Mouse (Mus musculus): ENCODE results near the gene Clmn.

The Clmn gene

DNA sequence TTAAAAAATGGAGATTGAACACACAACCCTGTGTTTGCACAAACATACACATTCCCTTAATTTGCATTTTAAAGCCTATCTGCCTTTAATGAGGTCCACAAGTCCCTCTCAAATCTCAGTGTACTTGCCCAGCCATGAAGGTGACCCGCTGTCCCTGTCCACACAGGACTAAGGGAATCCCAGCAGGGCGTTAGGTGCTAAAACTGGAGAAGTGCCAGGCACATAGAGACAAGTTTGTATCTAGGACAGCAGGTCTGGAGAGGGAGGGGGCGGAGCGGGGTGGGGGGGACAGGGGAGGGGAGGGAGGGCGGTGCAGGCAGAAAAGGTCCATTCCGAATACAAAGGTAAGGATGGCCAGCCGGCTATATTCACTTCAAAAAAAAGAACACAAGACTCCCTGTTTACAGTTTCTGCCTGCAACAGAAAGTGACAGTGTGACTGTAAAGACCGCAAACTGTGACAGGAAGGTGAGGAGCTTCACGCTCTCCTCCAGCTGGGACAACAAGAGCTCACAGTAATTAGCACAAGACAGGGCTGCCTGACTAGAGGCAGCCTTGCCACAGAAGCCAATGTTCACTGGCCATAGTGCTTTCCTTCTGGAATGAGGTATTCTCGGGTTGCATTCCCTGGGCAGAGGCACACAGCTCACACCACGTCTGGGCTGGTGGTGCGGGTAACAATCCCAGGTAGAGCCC lies 47.6 kb downstream of the Clmn start:
- in situ Hi-C loops (cut with MboI, MseI) = no loop called here

DNA sequence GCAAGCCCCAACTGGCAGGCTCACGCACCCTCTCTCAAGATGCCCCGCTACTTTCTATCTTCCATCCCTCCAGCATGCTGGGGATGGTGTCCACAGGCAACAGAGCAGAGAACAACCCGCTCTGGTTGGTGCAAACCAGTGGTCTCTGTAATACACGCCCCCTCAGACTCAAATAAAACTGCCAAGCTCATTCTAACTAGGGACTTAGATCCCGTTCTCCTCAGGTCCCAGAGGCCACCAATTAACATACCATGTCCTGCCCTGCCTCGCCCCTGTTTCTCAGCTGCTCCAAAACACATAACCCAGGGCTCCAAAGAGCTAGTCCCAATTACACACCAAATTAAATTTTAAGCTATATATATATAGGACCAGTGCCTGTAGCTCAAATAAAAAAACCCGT lies 50.6 kb downstream of the Clmn start:
- in situ Hi-C loops (cut with MboI, MseI) = no loop called here

DNA sequence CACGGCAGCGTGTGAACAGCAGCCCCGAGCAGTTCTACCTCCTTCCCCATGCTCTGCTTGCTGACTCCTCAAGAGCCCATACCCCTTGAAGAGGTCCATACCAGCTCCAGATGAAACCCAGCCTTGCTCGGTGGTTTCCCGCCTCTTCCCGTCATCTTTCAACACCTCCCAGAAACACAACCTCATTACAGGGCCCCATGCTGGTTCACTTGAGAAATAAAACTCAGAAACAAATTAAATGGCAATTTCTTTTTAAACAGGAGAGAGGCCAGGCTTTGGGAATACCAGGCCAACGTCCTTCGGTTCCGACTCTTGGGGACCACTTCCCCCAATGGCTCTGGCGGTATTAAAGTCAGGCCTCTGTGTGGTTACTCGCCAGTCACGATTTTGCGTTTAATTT lies 51.1 kb downstream of the Clmn start:
- in situ Hi-C loops (cut with MboI, MseI) = no loop called here

DNA sequence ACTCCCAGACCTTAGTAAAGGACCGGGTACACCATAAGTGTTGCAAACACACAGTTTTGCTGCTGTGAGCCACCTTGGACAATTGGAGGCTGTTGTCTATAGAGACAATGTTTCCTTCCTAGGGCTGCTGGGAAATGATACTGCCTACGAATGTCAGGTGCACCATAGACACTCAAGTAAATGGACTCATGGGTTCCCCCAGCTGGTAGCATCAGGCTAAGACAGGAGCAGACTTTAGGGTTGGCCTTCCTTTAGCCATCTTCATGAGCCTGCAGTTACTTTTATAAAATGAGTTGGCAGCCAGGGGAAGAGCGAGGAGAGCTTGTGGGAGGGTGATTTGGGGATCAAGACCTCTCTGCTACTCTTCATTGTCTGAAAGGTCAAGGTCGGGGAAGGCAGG lies 52.2 kb downstream of the Clmn start:
- in situ Hi-C loops (cut with MboI, MseI) = no loop called here

DNA sequence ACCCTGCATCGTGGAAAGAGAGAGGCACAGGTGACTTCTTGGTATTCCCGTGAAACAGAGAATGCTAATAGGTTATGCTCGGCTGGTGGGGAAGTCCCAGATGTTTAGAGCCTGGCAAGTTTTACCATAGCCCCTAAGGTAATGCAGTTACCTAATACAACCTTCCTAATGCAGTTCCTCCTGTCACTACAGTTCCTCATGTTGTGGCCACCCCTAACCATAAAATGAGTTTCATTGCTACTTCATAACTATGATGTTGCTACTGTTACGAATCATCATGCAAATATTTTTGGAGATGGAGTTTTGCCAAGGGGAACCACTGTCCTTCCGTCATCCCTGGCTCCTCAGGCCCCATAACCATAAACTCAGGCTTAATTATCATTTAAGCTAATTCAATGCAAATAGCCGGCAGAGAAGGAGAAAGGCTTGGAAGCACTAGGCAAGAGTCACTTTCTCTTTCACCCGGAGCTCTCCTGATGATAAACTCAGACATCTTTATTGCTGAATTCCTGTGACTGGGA lies 53.9 kb downstream of the Clmn start:
- in situ Hi-C loops (cut with MboI, MseI) = no loop called here

DNA sequence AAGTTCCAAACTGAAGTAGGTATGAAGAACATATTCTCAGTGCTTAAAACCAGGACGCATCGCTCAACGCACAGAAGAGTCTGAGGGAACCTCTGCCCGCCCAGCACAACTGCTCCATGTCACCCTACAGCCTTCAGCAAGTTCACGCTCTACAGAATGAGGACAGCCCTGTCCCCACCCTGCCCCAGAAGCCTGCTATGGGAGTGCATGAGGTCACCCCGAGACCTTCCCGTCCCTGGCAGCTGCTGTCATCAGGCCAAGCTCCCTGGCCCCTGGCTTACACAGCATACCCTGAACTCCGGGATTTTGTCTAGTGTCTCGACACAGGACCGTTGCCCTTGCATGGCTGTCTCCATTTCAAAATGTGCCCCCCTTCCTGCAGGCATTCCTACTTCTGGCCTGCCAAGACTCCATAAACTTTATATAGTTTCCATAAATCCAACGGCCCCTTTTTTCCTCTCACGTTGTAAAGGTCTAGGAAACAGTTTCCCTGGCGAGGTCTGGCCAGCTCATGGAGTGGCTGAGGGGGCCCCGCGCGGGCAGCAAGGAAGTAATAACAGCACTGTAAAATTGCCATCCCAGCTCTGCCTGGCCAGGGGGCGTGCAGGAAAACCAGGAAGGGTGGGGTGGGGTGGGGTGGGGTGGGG lies 56.3 kb downstream of the Clmn start:
- in situ Hi-C loops (cut with MboI, MseI) = no loop called here

DNA sequence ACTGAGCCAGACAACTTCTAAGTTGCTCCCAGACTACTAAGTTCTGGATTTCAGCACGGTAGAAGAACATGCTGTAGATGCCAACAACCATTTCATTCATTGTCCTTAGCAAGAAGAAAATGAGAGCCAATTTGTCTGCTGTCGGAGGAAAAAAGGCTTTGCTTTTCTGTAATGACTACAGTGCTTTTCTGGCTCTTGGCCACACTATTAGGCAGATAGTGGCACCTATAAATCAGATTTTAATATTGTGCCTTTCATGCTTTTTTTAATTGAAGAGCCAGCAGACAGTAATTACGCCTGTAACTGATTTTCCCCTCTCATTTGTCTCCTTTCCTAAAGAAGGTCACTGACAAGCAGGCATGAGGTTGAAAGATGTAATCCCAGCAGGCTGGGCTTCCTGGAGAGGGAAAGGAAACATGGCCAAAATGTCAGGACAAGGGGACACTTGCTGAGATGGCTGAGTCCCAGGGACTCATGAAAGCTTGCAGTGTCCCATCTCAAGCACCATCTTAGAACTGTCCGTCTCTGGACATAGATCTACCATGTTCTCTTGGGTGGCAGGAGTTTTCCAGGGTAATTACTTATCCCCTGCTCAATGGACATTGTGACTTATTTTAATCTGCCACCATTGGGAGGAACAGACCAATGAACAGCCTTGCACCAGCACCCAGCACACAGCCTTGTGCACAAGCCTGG lies 58.0 kb downstream of the Clmn start:
- in situ Hi-C loops (cut with MboI, MseI) = no loop called here

DNA sequence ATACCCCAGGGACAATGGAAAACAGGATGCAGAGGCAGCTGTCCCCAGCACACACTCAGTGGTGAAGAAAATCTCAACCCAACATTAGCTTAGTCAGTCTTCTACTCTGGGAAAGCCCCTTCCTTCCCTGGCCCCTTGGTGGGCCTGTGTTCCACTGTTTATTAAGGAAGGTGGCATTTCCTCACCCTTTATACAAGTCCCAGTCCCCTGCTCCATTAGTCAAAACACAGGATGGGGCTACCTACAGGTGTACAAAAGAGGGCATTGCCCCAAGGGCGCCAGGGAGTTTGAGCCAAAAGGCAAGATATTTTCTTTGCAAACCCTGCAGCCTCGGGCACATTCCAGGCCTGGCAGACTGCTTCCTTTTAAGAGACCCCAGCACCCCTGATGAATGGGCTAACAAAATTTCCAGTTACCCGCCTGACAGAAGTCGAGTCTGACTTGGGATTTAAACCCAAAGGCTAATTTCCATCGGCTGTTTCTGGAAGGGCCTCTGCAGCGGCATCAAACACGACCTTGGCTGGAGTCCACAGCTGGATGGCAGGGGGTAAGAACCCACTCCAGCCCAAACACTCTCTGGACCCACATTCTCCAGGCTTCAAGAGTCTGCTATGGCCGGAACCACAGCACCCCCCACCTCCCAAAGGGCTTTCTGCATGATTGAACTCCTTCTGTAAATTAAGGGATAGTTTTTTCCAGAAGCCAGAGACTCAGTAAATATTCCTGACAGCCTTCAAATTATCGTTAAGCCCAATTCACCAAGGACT lies 63.2 kb downstream of the Clmn start:
- in situ Hi-C loops (cut with MboI, MseI) = no loop called here

DNA sequence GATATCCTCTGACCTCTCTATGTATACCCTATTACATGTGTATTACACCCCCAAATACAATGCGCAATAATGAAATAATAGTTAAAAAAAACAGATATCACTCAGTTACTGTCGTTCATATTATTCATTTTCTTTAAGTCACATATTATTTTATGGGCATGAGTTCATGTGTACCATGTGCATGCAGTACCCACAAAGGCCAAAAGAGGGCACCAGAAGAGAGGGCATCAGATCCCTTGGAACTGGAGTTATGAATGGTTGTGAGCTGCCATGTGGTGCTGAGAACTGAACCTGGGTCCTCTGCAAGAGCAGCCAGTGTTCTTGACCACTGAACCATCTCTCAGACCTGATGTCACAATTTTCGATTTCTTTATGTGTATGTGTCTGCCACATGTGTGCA lies 65.5 kb downstream of the Clmn start:
- in situ Hi-C loops (cut with MboI, MseI) = no loop called here

DNA sequence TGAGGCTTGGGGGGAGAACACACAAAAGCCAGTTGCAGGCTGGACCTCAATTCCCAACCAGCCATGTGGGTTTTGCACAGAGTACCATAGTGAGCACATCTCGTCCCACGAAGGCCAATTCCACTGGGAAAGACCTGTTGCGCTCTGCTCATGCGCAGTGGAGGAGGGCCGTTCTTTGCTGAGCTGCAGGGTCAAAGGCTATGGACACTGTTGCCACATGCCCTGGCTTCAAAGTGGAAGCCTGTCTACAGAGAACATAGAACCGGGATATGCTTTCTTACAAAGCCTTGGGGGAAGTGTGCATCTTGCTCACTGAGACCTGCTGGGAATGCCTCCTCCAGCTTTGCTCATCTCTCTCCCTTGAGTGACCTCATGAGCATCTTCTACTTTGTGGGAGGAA lies 67.0 kb downstream of the Clmn start:
- in situ Hi-C loops (cut with MboI, MseI) = no loop called here

DNA sequence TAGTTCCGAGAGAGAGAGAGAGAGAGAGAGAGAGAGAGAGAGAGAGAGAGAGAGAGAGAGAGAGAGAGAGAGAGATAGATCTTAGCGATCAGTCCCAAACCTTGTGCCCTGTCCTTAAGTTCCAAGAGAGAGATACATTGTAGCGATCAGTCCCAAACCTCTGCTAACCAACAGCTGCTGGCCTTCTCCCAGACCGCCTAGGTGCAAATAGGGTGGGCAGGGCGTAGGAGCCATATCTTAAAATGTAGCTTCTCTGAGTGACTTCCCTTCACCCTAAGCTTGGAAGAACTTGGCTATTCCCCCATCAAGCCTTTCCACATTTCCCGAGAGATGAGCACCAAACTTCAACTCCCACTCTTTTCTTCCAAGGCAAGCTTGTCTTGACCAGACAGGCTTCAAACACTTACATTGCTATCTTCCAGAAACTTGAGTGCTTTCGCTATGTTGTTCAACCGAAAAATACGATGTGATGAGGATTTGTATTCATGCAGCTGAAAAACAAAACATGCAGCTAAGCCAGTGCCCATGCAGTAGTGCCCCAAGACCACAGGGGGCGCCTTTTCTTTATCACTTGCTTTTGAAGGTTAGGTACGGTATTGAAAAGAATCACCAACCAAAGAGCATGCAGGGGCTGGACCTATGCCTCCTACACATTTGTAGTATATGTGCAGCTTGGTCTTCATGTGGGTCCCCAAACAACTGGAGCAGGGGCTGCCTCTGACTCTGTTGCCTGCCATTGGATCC lies 68.1 kb downstream of the Clmn start:
- in situ Hi-C loops (cut with MboI, MseI) = no loop called here

DNA sequence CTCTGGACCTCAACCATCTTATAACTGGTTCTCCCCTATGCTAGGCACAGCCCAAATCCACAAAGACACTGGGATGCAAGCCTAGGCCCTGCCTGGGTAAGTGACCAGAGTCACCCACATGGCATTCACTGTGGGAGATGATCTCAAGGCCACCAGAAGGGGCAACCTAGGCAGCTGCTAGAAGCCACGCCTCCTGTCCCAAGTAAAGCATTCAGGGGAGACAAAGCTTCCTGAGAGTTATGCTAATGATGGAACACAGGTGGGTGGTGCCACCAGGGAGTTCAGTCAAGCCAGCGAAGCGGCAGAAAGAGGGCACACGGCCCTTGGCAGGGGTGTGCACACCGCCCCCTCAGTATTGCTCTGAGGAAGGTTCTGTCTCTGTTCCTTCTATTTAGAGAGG lies 69.9 kb downstream of the Clmn start:
- in situ Hi-C loops (cut with MboI, MseI) = no loop called here

DNA sequence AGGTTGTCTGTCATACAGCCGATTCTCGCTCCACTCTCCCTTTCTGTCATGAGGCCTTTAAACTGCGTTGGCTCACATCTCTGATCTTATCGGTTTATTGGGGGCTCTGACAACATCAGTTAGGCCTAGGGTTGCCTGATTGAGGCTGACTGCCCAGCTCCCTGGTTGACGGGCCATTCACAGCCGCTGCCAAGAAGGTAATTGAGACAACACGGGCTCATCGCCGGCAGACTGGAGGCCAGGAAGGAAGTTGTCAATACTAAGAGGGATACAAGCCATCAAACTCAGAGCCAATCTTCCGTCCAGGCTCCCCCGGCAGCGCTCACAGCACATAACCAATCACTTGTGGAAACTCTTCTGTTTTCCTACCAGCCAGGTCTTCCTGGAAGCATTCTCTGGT lies 71.4 kb downstream of the Clmn start:
- in situ Hi-C loops (cut with MboI, MseI) = no loop called here

DNA sequence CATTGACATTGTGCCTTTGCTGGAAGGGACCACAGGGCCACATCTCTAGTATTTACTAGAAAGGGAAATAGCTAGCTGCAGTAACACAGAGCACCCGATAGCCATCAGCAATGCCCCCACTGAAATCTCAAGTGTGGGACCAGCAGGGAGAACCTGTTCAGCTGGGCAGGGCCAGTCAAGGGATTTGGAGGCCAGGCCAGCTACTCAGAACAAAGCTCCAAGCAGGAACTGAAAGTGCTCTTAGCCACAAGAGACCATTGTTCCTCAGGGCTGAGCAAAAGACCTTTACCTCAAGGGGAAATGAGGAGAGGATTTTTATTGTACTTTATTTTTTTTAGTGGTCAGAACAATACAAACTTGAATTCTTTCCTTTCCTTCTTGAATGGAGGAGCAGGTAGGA lies 87.3 kb downstream of the Clmn start:
- in situ Hi-C loops (cut with MboI, MseI) = loop anchor here (10.0 kb wide), 1 partner anchor 1753 kb away; no protein-coding TSS in a partner anchor

DNA sequence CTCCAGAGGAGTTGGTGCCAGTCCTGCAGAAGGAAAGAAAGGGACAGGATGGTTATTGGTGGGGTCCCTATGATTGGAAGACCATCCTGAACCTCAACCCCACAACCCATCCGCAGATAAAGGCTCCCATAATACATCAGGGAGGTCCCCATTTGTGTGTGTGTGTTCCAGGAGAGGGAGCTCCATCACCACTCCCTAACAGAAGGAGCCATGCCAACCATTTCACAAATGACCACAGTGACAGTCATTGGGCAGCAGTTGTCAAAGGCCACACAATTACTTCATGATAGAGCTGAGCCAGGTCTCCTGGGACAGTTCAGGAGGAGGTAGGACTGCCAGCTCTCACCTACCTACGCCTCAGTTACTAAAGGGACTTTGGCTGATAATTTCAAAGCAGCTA lies 92.9 kb downstream of the Clmn start:
- in situ Hi-C loops (cut with MboI, MseI) = loop anchor here (10.0 kb wide), 1 partner anchor 1747 kb away; no protein-coding TSS in a partner anchor

DNA sequence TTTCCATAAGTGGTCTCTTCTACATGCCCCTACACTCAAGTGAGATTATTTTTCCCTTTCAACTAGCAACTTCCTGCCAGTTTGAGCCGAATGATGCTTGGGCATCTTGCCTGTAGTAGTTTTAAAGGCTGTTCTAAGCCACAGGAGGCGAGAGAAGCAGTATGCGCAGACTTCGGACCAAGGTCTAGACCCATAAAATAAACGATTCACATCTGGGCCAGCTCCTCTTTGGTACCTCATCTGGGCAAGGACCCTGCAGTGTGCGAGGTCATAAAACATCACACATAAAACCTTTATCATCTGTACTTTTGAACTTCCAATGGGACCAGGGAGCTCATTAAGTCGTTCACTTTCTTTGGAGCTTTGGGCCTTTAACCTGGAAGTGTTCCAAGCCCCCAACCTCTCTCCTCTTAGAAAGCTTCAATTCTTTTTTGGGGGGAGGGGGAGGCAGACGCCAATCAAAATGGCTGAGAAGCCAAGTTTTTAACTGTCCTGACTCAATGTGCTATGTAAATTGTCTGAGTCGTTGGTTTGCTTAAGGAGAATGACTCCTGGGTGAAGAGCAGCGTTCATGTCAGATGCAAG lies 95.6 kb downstream of the Clmn start:
- in situ Hi-C loops (cut with MboI, MseI) = no loop called here

DNA sequence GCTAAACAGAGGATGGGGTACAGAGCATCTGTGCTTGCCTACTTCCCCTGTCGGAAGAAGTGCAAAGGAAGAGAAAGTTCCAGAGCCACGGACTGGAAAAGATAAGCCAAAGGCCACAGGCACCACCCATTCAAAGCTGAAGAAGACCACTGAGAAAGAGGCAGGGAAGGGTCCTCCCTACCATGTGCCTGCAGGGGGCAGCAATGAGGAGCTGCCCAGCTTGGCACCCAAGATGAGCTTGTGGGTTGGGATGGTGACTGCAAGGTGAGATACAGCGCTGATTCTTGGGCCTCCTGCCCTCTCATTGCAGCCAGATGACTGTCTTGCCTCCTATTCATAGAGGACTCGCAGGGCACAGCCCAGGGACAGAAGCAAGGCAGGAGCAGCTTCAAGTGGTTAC lies 97.7 kb downstream of the Clmn start:
- in situ Hi-C loops (cut with MboI, MseI) = no loop called here

DNA sequence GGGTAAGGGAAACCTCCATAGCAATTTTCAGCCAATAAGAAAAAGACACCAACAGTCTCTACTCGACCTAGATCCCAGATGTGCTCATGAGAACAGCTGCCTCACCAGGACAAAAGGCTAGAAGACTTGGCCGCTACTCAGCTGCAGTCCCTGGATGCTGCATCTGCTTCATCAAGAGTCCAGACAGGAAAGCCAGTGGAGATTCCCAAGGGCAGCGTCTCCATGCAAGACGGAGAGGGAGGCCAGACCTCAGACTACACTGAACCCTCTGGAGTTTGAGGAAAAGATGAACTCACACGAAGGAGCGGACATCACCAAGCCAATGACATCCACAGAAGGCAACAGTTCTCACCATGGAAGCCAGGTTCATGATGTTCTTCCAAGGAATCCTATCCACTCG lies 99.1 kb downstream of the Clmn start:
- in situ Hi-C loops (cut with MboI, MseI) = no loop called here

DNA sequence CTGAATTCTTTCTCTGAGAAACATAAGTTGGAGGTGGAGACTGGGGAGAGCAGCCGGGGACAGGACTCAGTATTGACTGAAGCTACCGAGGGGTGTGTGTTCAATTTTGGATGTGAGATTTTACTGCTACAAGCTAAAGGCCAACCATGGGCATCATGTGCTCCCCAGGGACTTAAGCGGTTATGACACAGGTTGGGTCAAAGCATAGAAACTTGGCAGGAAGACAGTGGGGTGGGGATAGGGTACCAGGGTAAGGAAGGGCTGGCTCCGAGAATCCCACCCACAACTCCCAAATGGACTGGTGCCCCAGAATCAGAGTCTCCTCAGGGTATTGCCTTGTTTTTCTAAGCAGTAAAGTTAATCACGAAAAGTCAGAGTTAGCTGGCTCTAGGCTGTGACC lies 99.8 kb downstream of the Clmn start:
- in situ Hi-C loops (cut with MboI, MseI) = no loop called here

DNA sequence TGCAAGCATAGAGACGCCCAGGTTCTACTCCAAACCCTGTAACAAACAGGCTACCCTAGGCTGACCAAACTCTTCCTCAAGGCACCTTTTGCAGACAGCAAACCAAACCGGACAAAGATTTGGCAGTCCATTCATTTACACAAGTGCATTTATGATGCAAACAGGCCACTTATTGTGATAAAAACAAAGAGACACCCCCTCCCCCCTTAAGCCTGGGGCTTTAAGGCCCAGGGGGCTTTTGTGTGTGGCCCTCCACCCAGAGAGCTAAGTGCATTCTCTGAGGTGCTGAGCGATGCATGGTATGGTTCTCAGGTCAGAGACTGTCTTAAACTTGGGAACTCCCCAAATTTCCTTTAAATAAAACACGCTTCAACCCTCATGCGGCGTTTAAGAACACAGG lies 101.0 kb downstream of the Clmn start:
- in situ Hi-C loops (cut with MboI, MseI) = no loop called here

DNA sequence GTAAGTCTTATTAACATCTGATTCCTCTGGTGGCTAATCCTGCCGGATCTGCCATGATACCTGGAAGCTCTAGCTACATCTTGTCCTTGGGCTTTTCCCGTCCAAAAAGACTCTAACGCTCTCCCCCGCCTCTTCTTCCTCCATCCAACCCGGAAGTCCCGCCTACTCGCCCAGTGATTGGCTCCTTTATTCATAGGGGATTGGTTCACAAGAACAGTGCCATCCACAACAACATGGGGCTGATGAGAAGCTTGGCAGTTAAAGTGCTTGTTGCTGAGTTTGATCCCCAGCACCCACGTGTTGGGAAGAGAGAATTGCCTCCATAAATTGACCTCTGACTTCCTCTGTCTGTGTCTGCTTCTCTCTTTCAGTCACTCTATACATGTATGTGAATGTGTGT lies 103.5 kb downstream of the Clmn start:
- in situ Hi-C loops (cut with MboI, MseI) = no loop called here
